Comparison of ENCODE assay signal across 8 mouse cellular contexts in the genomic region with DNA sequence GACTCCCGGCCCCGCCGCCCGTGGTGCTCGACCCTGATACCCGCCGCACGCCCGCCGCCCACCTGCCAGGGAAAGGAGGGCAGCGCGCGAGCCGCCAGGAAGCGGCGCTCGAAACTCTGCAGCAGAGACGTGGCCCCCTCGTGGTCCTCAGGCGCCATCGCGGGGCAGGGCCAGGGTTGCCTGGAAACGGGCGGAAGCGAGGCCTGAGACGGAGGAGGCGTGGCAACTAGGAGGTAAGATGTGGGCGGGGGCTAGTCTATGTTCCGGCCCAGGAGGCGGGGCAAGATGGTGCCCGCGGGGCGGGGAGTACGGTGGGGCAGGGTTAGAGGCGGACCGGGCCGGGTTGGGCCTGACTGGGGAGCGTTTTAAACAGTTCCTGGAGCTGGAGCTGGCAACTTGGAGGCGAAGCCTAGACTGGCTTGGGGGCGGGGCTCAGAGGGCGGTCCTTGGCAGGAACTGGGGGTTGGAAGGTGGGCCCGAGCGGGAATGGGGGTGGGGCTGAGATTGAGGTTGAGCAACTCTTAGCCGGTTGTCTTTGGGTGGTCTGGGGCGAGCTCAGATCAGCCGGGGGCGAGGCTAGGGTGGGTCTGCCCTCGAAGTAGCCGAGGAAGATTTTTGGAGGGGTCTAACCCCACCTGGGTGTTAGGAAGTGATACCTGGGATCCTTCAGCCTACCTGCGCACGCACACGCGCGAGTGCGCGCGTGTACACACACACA. TPM values are rescaled to one million over a fixed set of nuclear protein-coding genes. Genes with fewer than 3 reads are reported as not detected.
DNase-seq lines count a peak whose midpoint lies in the region; ATAC-seq lines count a peak whose summit lies in the region.

A gene (minus strand): TSS at position 205 of the 718 bp plus-strand sequence.

- peaks cover 13% of the 10 kb centered on the region; the same call in 1 of the 2 replicates for H3K36me3 ChIP-seq in heart, embryonic 10.5 days
- H3K36me3 ChIP-seq in kidney, embryonic 15.5 days, result peaks cover 14% of the 10 kb centered on the region

- H3K4me2 ChIP-seq in kidney, embryonic 15.5 days, result peak within 1 kb of the TSS; percentile 87

- H3K27ac ChIP-seq in heart, embryonic 10.5 days, result peak within 1 kb of the TSS; percentile 92
- peak within 1 kb of the TSS; percentile 86 for H3K27ac ChIP-seq in kidney, embryonic 15.5 days

- no peaks in the 10 kb centered on the region for H3K9me3 ChIP-seq in heart, embryonic 10.5 days
- no peaks in the 10 kb centered on the region for H3K9me3 ChIP-seq in kidney, embryonic 15.5 days (replicated peaks)

- peak; percentile 95 for ATAC-seq in erythroblast, adult 5-6 weeks (replicated peaks; ENCODE audit: low FRiP score, poor library complexity, severe bottlenecking)
- ATAC-seq in kidney, embryonic 15.5 days (replicated peaks; ENCODE audit: low FRiP score), result peak; percentile 96
- ATAC-seq in monocyte, adult 5-6 weeks (replicated peaks; ENCODE audit: insufficient number of reproducible peaks, low FRiP score, low TSS enrichment, poor library complexity, severe bottlenecking), result peak; percentile 93

- H3K9ac ChIP-seq in kidney, embryonic 15.5 days, result peak within 1 kb of the TSS; percentile 75

- peak within 1 kb of the TSS; percentile 76 for H3K4me3 ChIP-seq in heart, embryonic 10.5 days
- peak within 1 kb of the TSS; percentile 75 for H3K4me3 ChIP-seq in kidney, embryonic 15.5 days (replicated peaks)

- DNase-seq in B cell, adult 2 months, result peak; percentile 99 to 100
- DNase-seq in brain, adult 2 months (ENCODE audit: low read depth, low spot score), result peak; percentile 98
- peak; percentile 99 for DNase-seq in heart, embryonic 10.5 days (ENCODE audit: low spot score)
- DNase-seq in liver, result peak; percentile 98
- peak; percentile 97 for DNase-seq in spleen, postnatal 4 days (ENCODE audit: low spot score in 2 of 2)

- peaks cover 18% of the 10 kb centered on the region for H3K4me1 ChIP-seq in heart, embryonic 10.5 days
- peaks cover 21% of the 10 kb centered on the region for H3K4me1 ChIP-seq in kidney, embryonic 15.5 days

- 2% methylated on average over 57 of the region's 57 CpGs for WGBS in heart, embryonic 10.5 days
- 1% methylated on average over 57 of the region's 57 CpGs for WGBS in kidney, embryonic 15.5 days

- no peaks in the 10 kb centered on the region for H3K27me3 ChIP-seq in heart, embryonic 10.5 days (ENCODE audit: insufficient read depth, poor library complexity, severe bottlenecking)
- H3K27me3 ChIP-seq in kidney, embryonic 15.5 days, result no peaks in the 10 kb centered on the region

RNA-seq across cellular contexts. Expression of the gene that starts here (rescaled TPM):
- total RNA-seq in erythroblast, adult 5-6 weeks (2015; ENCODE audit: low replicate concordance), result 1.3 and 2.3 TPM in 2 replicates
- total RNA-seq in erythroblast, adult 5-6 weeks (2017; ENCODE audit: low replicate concordance), result 1.8 and 4.5 TPM in 2 replicates
- 23.3 and 24.8 TPM in 2 replicates for polyA plus RNA-seq in heart, embryonic 10.5 days (2016; fragmentation: Nextera tagmentation; extraction: Ambion mirVana)
- polyA plus RNA-seq in kidney, embryonic 15.5 days (2015; fragmentation: Nextera tagmentation; extraction: Ambion mirVana), result 26.4 and 31.9 TPM in 2 replicates
- total RNA-seq in monocyte, adult 5-6 weeks (2017), result 3.8 to 19.9 TPM (median 13.2 TPM) in 3 replicates

Comparison
In these comparisons a context has a peak if more than half of its experiments do, and no peak if none do; other contexts are left out.
1. Peak in every context shown above with its lines: DNase-seq, ATAC-seq, H3K4me3 ChIP-seq and H3K27ac ChIP-seq.